In the genomic region with DNA sequence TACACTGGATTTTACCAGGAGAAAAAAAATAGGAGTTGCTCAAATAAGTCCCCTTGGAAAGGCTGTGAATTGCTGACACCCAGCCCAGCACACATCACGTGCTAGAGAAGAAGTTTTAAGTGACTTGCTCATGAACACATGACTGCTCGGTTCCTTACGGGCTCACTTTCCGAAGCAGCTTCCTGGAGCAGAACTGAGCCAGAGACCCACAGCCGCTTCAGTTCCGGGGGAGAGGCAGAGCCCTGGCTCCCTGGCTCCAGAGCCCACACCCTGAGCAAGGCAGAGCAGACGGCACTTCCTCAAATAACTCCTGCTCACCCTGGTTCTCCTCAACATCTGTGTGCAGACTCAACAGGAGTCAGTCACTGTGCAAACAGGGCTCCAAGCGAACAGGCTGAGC, we compare ENCODE assay signal across 10 mouse cellular contexts.
A peak's percentile ranks its signal among the peaks of the same experiment; 100 is the strongest.
DNase-seq lines count a peak whose midpoint lies in the region; ATAC-seq lines count a peak whose summit lies in the region.
"Had no signal": no experiment of that assay in that cellular context is flagged by ENCODE, and none has a peak within 500 bp of the region (broad histone marks: within the 10 kb centered on the region; RNA-seq: fewer than 3 reads in every experiment).

No protein-coding gene starts in this region.

- H3K27ac ChIP-seq in kidney, embryonic 15.5 days, result peak overlapping the region; percentile 27; the same call in 1 of the 2 replicates
- no peak overlapping the region for H3K27ac ChIP-seq in midbrain, embryonic 14.5 days (replicated peaks; ENCODE audit: low read depth, low read length)

- no peaks in the 10 kb centered on the region for H3K27me3 ChIP-seq in kidney, embryonic 15.5 days
- no peaks in the 10 kb centered on the region for H3K27me3 ChIP-seq in midbrain, embryonic 14.5 days (ENCODE audit: control insufficient read depth, insufficient read depth, low read length)

- intact Hi-C loops in left cerebral cortex, postnatal 14 days (cut with DNase I), result no loop called here
- intact Hi-C loops in left cerebral cortex, postnatal 4 days (cut with DNase I), result no loop called here

- H3K9me3 ChIP-seq in kidney, embryonic 15.5 days (replicated peaks), result no peaks in the 10 kb centered on the region
- no peaks in the 10 kb centered on the region for H3K9me3 ChIP-seq in midbrain, embryonic 14.5 days (ENCODE audit: control insufficient read depth, low read length)

- no peak overlapping the region for H3K9ac ChIP-seq in kidney, embryonic 15.5 days
- H3K9ac ChIP-seq in midbrain, embryonic 14.5 days (replicated peaks; ENCODE audit: low read length), result no peak overlapping the region

- 28% methylated on average over 8 of the region's 8 CpGs for WGBS in kidney, embryonic 15.5 days
- WGBS in midbrain, embryonic 14.5 days, result 82% methylated on average over 8 of the region's 8 CpGs

- peak; percentile 18 to 41 for DNase-seq in left cerebral cortex, postnatal 14 days (ENCODE audit: low spot score in 2 of 2)
- no peak for DNase-seq in left cerebral cortex, postnatal 4 days
- DNase-seq in frontal cortex, postnatal 36 days (ENCODE audit: low spot score in 2 of 2), result peak; percentile 6 to 15
- peak; percentile 71 for DNase-seq in lung, postnatal 36 days
- DNase-seq in midbrain, embryonic 14.5 days, result no peak
- no peak for DNase-seq in adrenal gland, adult 18-20 months (ENCODE audit: low spot score in 2 of 2)
- DNase-seq in adrenal gland, adult 2 months, result no peak

- H3K4me2 ChIP-seq in kidney, embryonic 15.5 days, result no peak overlapping the region
- H3K4me2 ChIP-seq in midbrain, embryonic 14.5 days (ENCODE audit: low read length), result no peak overlapping the region

- no peaks in the 10 kb centered on the region for H3K36me3 ChIP-seq in kidney, embryonic 15.5 days
- no peaks in the 10 kb centered on the region for H3K36me3 ChIP-seq in midbrain, embryonic 14.5 days (ENCODE audit: control insufficient read depth, insufficient read depth, low read length)
- H3K36me3 ChIP-seq: G1E had no signal

- ATAC-seq in kidney, embryonic 15.5 days (replicated peaks; ENCODE audit: low FRiP score), result peak; percentile 60; the same call in 1 of the 2 replicates
- ATAC-seq in midbrain, embryonic 14.5 days (ENCODE audit: low FRiP score, low TSS enrichment), result no peak

- no peak overlapping the region for H3K4me3 ChIP-seq in kidney, embryonic 15.5 days (replicated peaks)
- H3K4me3 ChIP-seq in midbrain, embryonic 14.5 days (replicated peaks; ENCODE audit: low read depth, low read length), result no peak overlapping the region
- H3K4me3 ChIP-seq: myocyte had no signal

- peaks cover 22% of the 10 kb centered on the region for H3K4me1 ChIP-seq in kidney, embryonic 15.5 days
- no peaks in the 10 kb centered on the region for H3K4me1 ChIP-seq in midbrain, embryonic 14.5 days (ENCODE audit: control insufficient read depth, insufficient read depth, low read length)

Comparison
In these comparisons a context has a peak if more than half of its experiments do, and no peak if none do; other contexts are left out.
1. DNase-seq: peak in left cerebral cortex, postnatal 14 days (2 of 2), frontal cortex, postnatal 36 days (2 of 2) and lung, postnatal 36 days (single experiment); none in left cerebral cortex, postnatal 4 days (single experiment), midbrain, embryonic 14.5 days (single experiment), adrenal gland, adult 18-20 months (0 of 2) and adrenal gland, adult 2 months (single experiment).